ENCODE assay signal across 11 mouse cellular contexts in the genomic region with DNA sequence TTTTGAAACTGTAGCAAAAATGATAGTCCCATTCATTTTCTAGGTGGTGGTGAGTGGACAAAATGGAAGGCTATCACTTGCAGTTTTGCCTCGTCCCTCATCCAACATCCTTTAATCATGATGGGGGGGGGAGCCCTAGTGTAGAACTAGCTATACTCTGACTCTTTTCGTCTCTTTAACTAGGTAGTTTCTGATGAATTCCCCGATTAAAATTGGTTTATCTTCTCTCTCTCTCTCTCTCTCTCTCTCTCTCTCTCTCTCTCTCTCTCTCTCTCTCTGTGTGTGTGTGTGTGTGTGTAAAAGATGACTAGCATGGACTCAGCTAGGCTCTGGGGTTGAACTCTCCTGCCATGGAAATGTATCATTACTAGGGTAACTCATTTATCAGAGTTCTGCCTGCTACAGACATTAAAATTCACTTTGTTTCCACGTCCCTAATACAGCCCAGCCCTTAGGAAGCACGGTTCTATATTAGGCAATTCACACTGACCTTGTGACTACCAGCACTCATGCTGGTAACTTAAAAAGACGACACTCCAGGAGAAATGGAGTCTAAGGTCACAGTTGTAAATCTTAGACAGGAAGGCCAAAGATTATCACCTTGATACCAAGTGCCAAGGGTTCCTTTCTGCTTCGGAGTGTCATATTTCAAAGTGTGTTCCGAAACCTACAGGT. TPM values are rescaled to one million over a fixed set of nuclear protein-coding genes. Genes with fewer than 3 reads are reported as not detected.
DNase-seq lines count a peak whose midpoint lies in the region; ATAC-seq and TF ChIP-seq lines count a peak whose summit lies in the region.
"Had no signal": no experiment of that assay in that cellular context is flagged by ENCODE, and none has a peak within 500 bp of the region (broad histone marks: within the 10 kb centered on the region; RNA-seq: fewer than 3 reads in every experiment).

No protein-coding gene starts in this region.

- H3K9ac ChIP-seq in midbrain, embryonic 13.5 days (replicated peaks), result no peak overlapping the region
- H3K9ac ChIP-seq in midbrain, postnatal 0 days (replicated peaks; ENCODE audit: low read length, poor library complexity, severe bottlenecking), result no peak overlapping the region
- no peak overlapping the region for H3K9ac ChIP-seq in liver, embryonic 15.5 days

- no peak overlapping the region for H3K4me2 ChIP-seq in midbrain, embryonic 13.5 days (replicated peaks)
- no peak overlapping the region for H3K4me2 ChIP-seq in midbrain, postnatal 0 days (ENCODE audit: low read depth, low read length, poor library complexity, severe bottlenecking)
- no peak overlapping the region for H3K4me2 ChIP-seq in liver, embryonic 15.5 days

- H3K27me3 ChIP-seq in midbrain, embryonic 13.5 days, result no peaks in the 10 kb centered on the region
- H3K27me3 ChIP-seq in midbrain, postnatal 0 days (ENCODE audit: insufficient read depth, low read length), result no peaks in the 10 kb centered on the region
- H3K27me3 ChIP-seq in liver, embryonic 15.5 days, result no peaks in the 10 kb centered on the region

- H3K27ac ChIP-seq in midbrain, embryonic 13.5 days, result no peak overlapping the region
- no peak overlapping the region for H3K27ac ChIP-seq in midbrain, postnatal 0 days (ENCODE audit: low read depth, low read length)
- no peak overlapping the region for H3K27ac ChIP-seq in liver, embryonic 15.5 days (replicated peaks)
- H3K27ac ChIP-seq: gastrocnemius, adult 2 months; limb, embryonic 10.5 days; macrophage had no signal

- WGBS in midbrain, embryonic 13.5 days, result 59% methylated on average over 8 of the region's 8 CpGs
- 57% methylated on average over 8 of the region's 8 CpGs for WGBS in midbrain, postnatal 0 days
- WGBS in liver, embryonic 15.5 days (ENCODE audit: insufficient replicate concordance), result 31% methylated on average over 8 of the region's 8 CpGs

- peaks cover 5% of the 10 kb centered on the region; the same call in 1 of the 2 replicates for H3K9me3 ChIP-seq in midbrain, embryonic 13.5 days
- no peaks in the 10 kb centered on the region for H3K9me3 ChIP-seq in midbrain, postnatal 0 days (ENCODE audit: low read length)
- no peaks in the 10 kb centered on the region for H3K9me3 ChIP-seq in liver, embryonic 15.5 days (replicated peaks)

- 0 out of 2 replicates have a peak, but pooled peaks cover 3% of the 10 kb centered on the region for H3K4me1 ChIP-seq in midbrain, embryonic 13.5 days (replicated peaks)
- H3K4me1 ChIP-seq in midbrain, postnatal 0 days (ENCODE audit: insufficient read depth, low read length), result no peaks in the 10 kb centered on the region
- no peaks in the 10 kb centered on the region for H3K4me1 ChIP-seq in liver, embryonic 15.5 days (replicated peaks)

- no peaks in the 10 kb centered on the region for H3K36me3 ChIP-seq in midbrain, embryonic 13.5 days
- no peaks in the 10 kb centered on the region for H3K36me3 ChIP-seq in midbrain, postnatal 0 days (ENCODE audit: insufficient read depth, low read length)
- no peaks in the 10 kb centered on the region for H3K36me3 ChIP-seq in liver, embryonic 15.5 days (replicated peaks)
- H3K36me3 ChIP-seq: limb, embryonic 10.5 days had no signal

- no peak overlapping the region for H3K4me3 ChIP-seq in midbrain, embryonic 13.5 days (replicated peaks)
- H3K4me3 ChIP-seq in midbrain, postnatal 0 days (ENCODE audit: low read depth, low read length), result no peak overlapping the region
- no peak overlapping the region for H3K4me3 ChIP-seq in liver, embryonic 15.5 days (replicated peaks)
- H3K4me3 ChIP-seq: gastrocnemius, adult 2 months had no signal

- ATAC-seq in frontal cortex, adult (ENCODE audit: low TSS enrichment), result peak; percentile 39; the same call in 1 of the 2 replicates
- ATAC-seq in midbrain, embryonic 13.5 days, result peak; percentile 64; the same call in 1 of the 2 replicates
- ATAC-seq in midbrain, postnatal 0 days (ENCODE audit: low FRiP score), result no peak
- ATAC-seq in liver, embryonic 15.5 days (ENCODE audit: insufficient read depth), result 0 out of 2 replicates have a peak, but pooled peaks have one; percentile 15

- DNase-seq in frontal cortex, postnatal 14 days (ENCODE audit: low spot score in 2 of 2), result no peak
- no peak for DNase-seq in midbrain, postnatal 0 days (ENCODE audit: low spot score)
- no peak for DNase-seq in MN1 (ENCODE audit: low spot score)
- no peak for DNase-seq in kidney, postnatal 10 days
- no peak for DNase-seq in right cerebral cortex, postnatal 10 days (ENCODE audit: low spot score in 2 of 2)

- TF ChIP-seq CTCF in midbrain, postnatal 0 days (IDR thresholded peaks at IDR 0.05), result no peak

RNA-seq across cellular contexts. Expression of a gene that starts 45.9 kb away (rescaled TPM):
- polyA plus RNA-seq in midbrain, embryonic 13.5 days (2015; fragmentation: Nextera tagmentation; extraction: Ambion mirVana), result 238 and 262 TPM in 2 replicates
- total RNA-seq in midbrain, postnatal 0 days (2014; rRNA removed), result 136 and 173 TPM in 2 replicates
- polyA plus RNA-seq in midbrain, postnatal 0 days (2015; fragmentation: Nextera tagmentation; extraction: Ambion mirVana), result 233 and 235 TPM in 2 replicates
- polyA plus RNA-seq in liver, embryonic 15.5 days (2015; fragmentation: Nextera tagmentation; extraction: Ambion mirVana), result 81.8 and 89.8 TPM in 2 replicates
